ENCODE assay signal across 20 mouse cellular contexts in genomic region chr16:23972126-23972740, GRCm38 (mm10). TPM values are rescaled to one million over a fixed set of nuclear protein-coding genes. Genes with fewer than 3 reads are reported as not detected.
A peak's percentile ranks its signal among the peaks of the same experiment; 100 is the strongest.
DNase-seq lines count a peak whose midpoint lies in the region; ATAC-seq lines count a peak whose summit lies in the region.
"Had no signal": no experiment of that assay in that cellular context is flagged by ENCODE, and none has a peak within 500 bp of the region (broad histone marks: within the 10 kb centered on the region; RNA-seq: fewer than 3 reads in every experiment).

No protein-coding gene starts in this region.

- WGBS in heart, embryonic 12.5 days: 72% methylated on average over 20 of the region's 20 CpGs
- 72% methylated on average over 20 of the region's 20 CpGs for WGBS in liver, embryonic 12.5 days (ENCODE audit: insufficient replicate concordance)

- 0 out of 2 replicates have a peak, but pooled peaks cover 8% of the 10 kb centered on the region for H3K36me3 ChIP-seq in heart, embryonic 12.5 days
- peaks cover 4% of the 10 kb centered on the region; the same call in 1 of the 2 replicates for H3K36me3 ChIP-seq in liver, embryonic 12.5 days
- H3K36me3 ChIP-seq: hindbrain, embryonic 12.5 days had no signal

- H3K9me3 ChIP-seq in heart, embryonic 12.5 days (replicated peaks): 0 out of 2 replicates have a peak, but pooled peaks cover 2% of the 10 kb centered on the region
- no peaks in the 10 kb centered on the region for H3K9me3 ChIP-seq in liver, embryonic 12.5 days (replicated peaks)
- H3K9me3 ChIP-seq: embryonic facial prominence, embryonic 15.5 days; hindbrain, embryonic 12.5 days; neural tube, embryonic 13.5 days had no signal

- intact Hi-C loops in heart, postnatal 36 days (cut with DNase I): no loop called here

- no peak overlapping the region for H3K4me2 ChIP-seq in heart, embryonic 12.5 days
- 0 out of 2 replicates have a peak overlapping the region, but pooled peaks have one; percentile 4 for H3K4me2 ChIP-seq in liver, embryonic 12.5 days
- H3K4me2 ChIP-seq: embryonic facial prominence, embryonic 15.5 days; hindbrain, embryonic 12.5 days; neural tube, embryonic 13.5 days had no signal

- no peak overlapping the region for H3K27ac ChIP-seq in heart, embryonic 12.5 days (ENCODE audit: poor library complexity, severe bottlenecking)
- H3K27ac ChIP-seq in liver, embryonic 12.5 days: no peak overlapping the region
- H3K27ac ChIP-seq: embryonic facial prominence, embryonic 15.5 days; hindbrain, embryonic 12.5 days; neural tube, embryonic 13.5 days had no signal

- no peak overlapping the region for H3K9ac ChIP-seq in heart, embryonic 12.5 days
- H3K9ac ChIP-seq in liver, embryonic 12.5 days: no peak overlapping the region
- H3K9ac ChIP-seq: embryonic facial prominence, embryonic 15.5 days; hindbrain, embryonic 12.5 days; neural tube, embryonic 13.5 days had no signal

- DNase-seq in heart, postnatal 36 days: no peak
- DNase-seq in retina, postnatal 1 day: peak; percentile 52
- DNase-seq in retina, embryonic 14.5 days (ENCODE audit: low spot score): no peak
- no peak for DNase-seq in adrenal gland, adult 18-20 months (ENCODE audit: low spot score in 2 of 2)
- DNase-seq: gastrocnemius, postnatal 25 days; right cerebral cortex, adult 18-20 months had no signal

- H3K4me1 ChIP-seq in heart, embryonic 12.5 days (replicated peaks): peaks cover 33% of the 10 kb centered on the region
- no peaks in the 10 kb centered on the region; the same call in 1 of the 2 replicates for H3K4me1 ChIP-seq in liver, embryonic 12.5 days
- H3K4me1 ChIP-seq: hindbrain, embryonic 12.5 days; neural tube, embryonic 13.5 days had no signal

- no peak overlapping the region for H3K4me3 ChIP-seq in heart, embryonic 12.5 days
- no peak overlapping the region for H3K4me3 ChIP-seq in liver, embryonic 12.5 days
- H3K4me3 ChIP-seq: embryonic facial prominence, embryonic 15.5 days; hindbrain, embryonic 12.5 days; neural tube, embryonic 13.5 days had no signal

- no peaks in the 10 kb centered on the region for H3K27me3 ChIP-seq in heart, embryonic 12.5 days (replicated peaks)
- no peaks in the 10 kb centered on the region for H3K27me3 ChIP-seq in liver, embryonic 12.5 days (replicated peaks)
- H3K27me3 ChIP-seq: embryonic facial prominence, embryonic 15.5 days; hindbrain, embryonic 12.5 days; neural tube, embryonic 13.5 days had no signal

- ATAC-seq in heart, embryonic 12.5 days (ENCODE audit: insufficient number of reproducible peaks, low FRiP score): peak; percentile 18; the same call in 1 of the 2 replicates
- ATAC-seq in liver, embryonic 12.5 days: peak; percentile 42
- ATAC-seq in CD4-positive, CD25-positive, alpha-beta regulatory T cell, adult 4 months: no peak
- ATAC-seq: forebrain, embryonic 16.5 days; midbrain, embryonic 16.5 days had no signal

RNA-seq across cellular contexts. Expression of gene Gm37419, which starts 16.0 kb away (rescaled TPM):
- not detected in 2 replicates for polyA plus RNA-seq in heart, embryonic 12.5 days (2016; fragmentation: Nextera tagmentation; extraction: Ambion mirVana)
- total RNA-seq in heart, postnatal 36 days (2021): not detected
- polyA plus RNA-seq in liver, embryonic 12.5 days (2016; fragmentation: Nextera tagmentation; extraction: Ambion mirVana): not detected in 2 replicates
- not detected for polyA plus RNA-seq in CD4-positive, CD25-positive, alpha-beta regulatory T cell, adult 4 months (2017; shearing (Covaris generic))
- not detected for total RNA-seq in adrenal gland, adult 18-20 months (2021)
- total RNA-seq: adrenal gland, postnatal 4 days; gastrocnemius, postnatal 25 days had no signal
- polyA plus RNA-seq: embryonic facial prominence, embryonic 15.5 days; forebrain, embryonic 16.5 days; heart, embryonic 14.5 days; hindbrain, embryonic 12.5 days; large intestine, adult 2 months; limb, embryonic 14.5 days; midbrain, embryonic 16.5 days; neural tube, embryonic 13.5 days; spleen, adult 2 months; testis, adult 2 months had no signal

RNA-seq across cellular contexts. Expression of gene Bcl6, which starts 16.4 kb away (rescaled TPM):
- 0.24 and 0.35 TPM in 2 replicates for polyA plus RNA-seq in heart, embryonic 12.5 days (2016; fragmentation: Nextera tagmentation; extraction: Ambion mirVana)
- total RNA-seq in heart, postnatal 36 days (2021): 10 to 100 TPM; 14.6 to 18.5 TPM
- polyA plus RNA-seq in liver, embryonic 12.5 days (2016; fragmentation: Nextera tagmentation; extraction: Ambion mirVana): 0.12 and 0.19 TPM in 2 replicates
- 10 to 100 TPM in 1 of 2 experiments, 1 to 10 TPM in 1; 6.2 to 23.8 TPM for polyA plus RNA-seq in CD4-positive, CD25-positive, alpha-beta regulatory T cell, adult 4 months (2017; shearing (Covaris generic))
- 10 to 100 TPM; 43.5 to 54.8 TPM for total RNA-seq in adrenal gland, adult 18-20 months (2021)

RNA-seq across cellular contexts. Expression of gene Rtp2, which starts 40.0 kb away (rescaled TPM):
- polyA plus RNA-seq in heart, embryonic 12.5 days (2016; fragmentation: Nextera tagmentation; extraction: Ambion mirVana): not detected in 2 replicates
- total RNA-seq in heart, postnatal 36 days (2021): not detected
- not detected in 2 replicates for polyA plus RNA-seq in liver, embryonic 12.5 days (2016; fragmentation: Nextera tagmentation; extraction: Ambion mirVana)
- polyA plus RNA-seq in CD4-positive, CD25-positive, alpha-beta regulatory T cell, adult 4 months (2017; shearing (Covaris generic)): under 1 TPM; 0.13 to 0.33 TPM
- total RNA-seq in adrenal gland, adult 18-20 months (2021): not detected
- total RNA-seq: adrenal gland, postnatal 4 days; gastrocnemius, postnatal 25 days had no signal
- polyA plus RNA-seq: heart, embryonic 14.5 days; hindbrain, embryonic 12.5 days; large intestine, adult 2 months; limb, embryonic 14.5 days; neural tube, embryonic 13.5 days; spleen, adult 2 months had no signal
